Mouse (Mus musculus) CH12.LX (cell line): Measurements from ENCODE around the gene Slc25a48. TPM values are rescaled to one million over a fixed set of nuclear protein-coding genes. Genes with fewer than 3 reads are reported as not detected.

Experiments used
- DNase-seq: peaks from one replicate; pipeline ENCODE4 v3.0.0-alpha.2; 2013; ENCODE audit errors: extremely low read depth
- H3K27ac ChIP-seq: 2 replicates; pipeline ENCODE4 v1.5.1; 2012; ENCODE audit warnings: low read depth, mild to moderate bottlenecking, control low read depth, moderate library complexity; ENCODE audit not compliant: insufficient read depth
- H3K27me3 ChIP-seq: replicated peaks from 2 replicates; pipeline ENCODE3; 2012; ENCODE audit warnings: inconsistent platforms
- H3K36me3 ChIP-seq, 2 experiments: replicated peaks in 1 of 2; 2 replicates each; pipeline versions ENCODE3 to v1.6.1; 2012; ENCODE audit warnings: inconsistent platforms in 1 of 2, low read length in 1 of 2, mild to moderate bottlenecking in 1 of 2, mixed read lengths in 1 of 2, moderate library complexity in 1 of 2; ENCODE audit not compliant: control insufficient read depth in 1 of 2, insufficient read depth in 1 of 2
- H3K4me1 ChIP-seq, 2 experiments: 2 replicates each; pipeline ENCODE4 v1.6.1; 2012; ENCODE audit warnings: inconsistent platforms in 1 of 2, moderate library complexity in 1 of 2; ENCODE audit not compliant: insufficient read depth in 2 of 2, control insufficient read depth in 1 of 2
- H3K4me2 ChIP-seq: 2 replicates; pipeline ENCODE4 v1.6.1; 2012; ENCODE audit warnings: low read depth, mild to moderate bottlenecking, control low read depth; ENCODE audit not compliant: poor library complexity, insufficient read depth, severe bottlenecking
- H3K4me3 ChIP-seq, 3 experiments: fragments of 150-350 bp in 1 of 3; sonication (generic) in 1 of 3; replicated peaks in 1 of 3; 2 replicates each; pipeline versions ENCODE3 to v1.5.1; 2011 to 2012; ENCODE audit warnings: low read depth in 2 of 3, low read length in 2 of 3, mild to moderate bottlenecking in 2 of 3, moderate library complexity in 2 of 3, control low read depth in 1 of 3, improper control_type of control experiment in 1 of 3, inconsistent platforms in 1 of 3, mixed read lengths in 1 of 3; ENCODE audit not compliant: poor library complexity in 1 of 3
- H3K79me2 ChIP-seq: replicated peaks from 2 replicates; pipeline ENCODE4 v1.6.1; 2012; ENCODE audit warnings: mild to moderate bottlenecking, moderate library complexity; ENCODE audit not compliant: control insufficient read depth, poor library complexity, insufficient read depth, severe bottlenecking; ENCODE audit errors: extremely low read depth
- H3K9ac ChIP-seq: 2 replicates; pipeline ENCODE4 v1.6.1; 2012; ENCODE audit warnings: low read depth, mild to moderate bottlenecking, control low read depth, moderate library complexity; ENCODE audit not compliant: insufficient read depth
- H3K9me3 ChIP-seq: replicated peaks from 2 replicates; pipeline ENCODE3; 2012; ENCODE audit warnings: low read length, inconsistent platforms, mixed read lengths
- BHLHE40 ChIP-seq: IDR thresholded peaks from 2 replicates; pipeline ENCODE4 v1.6.1; 2011; ENCODE audit warnings: mild to moderate bottlenecking, low read depth, low read length, improper control_type of control experiment
- CTCF ChIP-seq, 2 experiments: IDR thresholded peaks in 1 of 2; conservative IDR thresholded peaks in 1 of 2; 2 replicates each; pipeline ENCODE4 v1.5.1; 2011 to 2012; ENCODE audit warnings: low read depth in 2 of 2, low read length in 2 of 2, improper control_type of control experiment in 1 of 2, inconsistent platforms in 1 of 2, mild to moderate bottlenecking in 1 of 2, moderate library complexity in 1 of 2
- ELF1 ChIP-seq: IDR thresholded peaks from 2 replicates; pipeline ENCODE4 v1.6.1; 2014; ENCODE audit warnings: low read depth, mild to moderate bottlenecking, inconsistent platforms, low read length, improper control_type of control experiment
- ETS1 ChIP-seq: conservative IDR thresholded peaks from 2 replicates; pipeline ENCODE4 v1.6.1; 2012; ENCODE audit warnings: low read depth, mild to moderate bottlenecking, inconsistent platforms, low read length, improper control_type of control experiment, moderate library complexity
- IRF4 ChIP-seq: IDR thresholded peaks from 2 replicates; pipeline ENCODE4 v1.6.1; 2014; ENCODE audit warnings: low read depth, mild to moderate bottlenecking, inconsistent platforms, low read length, improper control_type of control experiment
- KAT2A ChIP-seq: IDR thresholded peaks from 2 replicates; pipeline ENCODE4 v1.6.1; 2012; ENCODE audit warnings: low read length, improper control_type of control experiment, inconsistent platforms; ENCODE audit not compliant: insufficient replicate concordance
- MAFK ChIP-seq: IDR thresholded peaks from 2 replicates; pipeline ENCODE4 v1.6.1; 2011; ENCODE audit warnings: low read length, improper control_type of control experiment; ENCODE audit not compliant: insufficient replicate concordance
- MAZ ChIP-seq: IDR thresholded peaks from 2 replicates; pipeline ENCODE4 v1.6.1; 2012; ENCODE audit warnings: low read depth, mild to moderate bottlenecking, inconsistent platforms, low read length, improper control_type of control experiment, moderate library complexity
- MEF2A ChIP-seq: IDR thresholded peaks from 2 replicates; pipeline ENCODE4 v1.6.1; 2014; ENCODE audit warnings: low read depth, mild to moderate bottlenecking, inconsistent platforms, low read length, improper control_type of control experiment, borderline replicate concordance
- MYC ChIP-seq: IDR thresholded peaks from 2 replicates; pipeline ENCODE4 v1.6.1; 2011; ENCODE audit warnings: low read depth, mild to moderate bottlenecking, improper control_type of control experiment, low read length
- NRF1 ChIP-seq: IDR thresholded peaks from 2 replicates; pipeline ENCODE4 v1.6.1; 2014; ENCODE audit warnings: low read depth, mild to moderate bottlenecking, inconsistent platforms, low read length, improper control_type of control experiment, moderate library complexity
- PAX5 ChIP-seq: IDR thresholded peaks from 2 replicates; pipeline ENCODE4 v1.6.1; 2012; ENCODE audit warnings: low read length, inconsistent platforms, mixed read lengths
- POLR2A ChIP-seq: IDR thresholded peaks from 2 replicates; pipeline ENCODE4 v1.6.1; 2011; ENCODE audit warnings: low read depth, mild to moderate bottlenecking, improper control_type of control experiment, low read length
- POLR2AphosphoS2 ChIP-seq: IDR thresholded peaks from 2 replicates; pipeline ENCODE4 v1.6.1; 2011; ENCODE audit warnings: low read depth, low read length, improper control_type of control experiment
- RCOR1 ChIP-seq: conservative IDR thresholded peaks from 2 replicates; pipeline ENCODE4 v1.6.1; 2012; ENCODE audit warnings: low read depth, mild to moderate bottlenecking, inconsistent platforms, low read length, improper control_type of control experiment
- SIN3A ChIP-seq: IDR thresholded peaks from 2 replicates; pipeline ENCODE4 v1.6.1; 2012; ENCODE audit warnings: low read length, improper control_type of control experiment, inconsistent platforms
- UBTF ChIP-seq: IDR thresholded peaks from 2 replicates; pipeline ENCODE4 v1.6.1; 2012; ENCODE audit warnings: low read depth, mild to moderate bottlenecking, inconsistent platforms, low read length, improper control_type of control experiment, moderate library complexity
- USF1 ChIP-seq: IDR thresholded peaks from 2 replicates; pipeline ENCODE4 v1.6.1; 2014; ENCODE audit warnings: low read depth, mild to moderate bottlenecking, inconsistent platforms, low read length, improper control_type of control experiment
- dilution Hi-C: fragments of 300-500 bp; cut with MboI; formaldehyde crosslinking; loops from 2 replicates; pipeline ENCODE4 v1.14.3; 2020; ENCODE audit warnings: low sequenced_read_pairs; ENCODE audit not compliant: extremely low pct_unique_long_range_greater_than_20kb, extremely low pct_ligation_motif_present
- in situ Hi-C: fragments of 300-500 bp; cut with MboI; formaldehyde crosslinking; loops from 3 replicates; pipeline ENCODE4 v1.14.3; 2019; ENCODE audit warnings: low sequenced_read_pairs, low pct_ligation_motif_present, low pct_unique_long_range_greater_than_20kb, mixed read lengths
- polyA plus RNA-seq: library from polyadenylated mRNA; unstranded; fragments of >175 nt; gene quantifications from 2 replicates; pipeline ENCODE4 v1.2.1, GENCODE M21; 2012; ENCODE audit warnings: low read depth; ENCODE audit not compliant: insufficient read length
- total RNA-seq, 2 experiments: library from RNA; depleted of rRNA; stranded (reverse); fragments of 300-350 nt in 1 of 2; fragments of >200 nt in 1 of 2; gene quantifications; 2 replicates each; pipeline ENCODE4 v1.2.3; 2012 to 2014

Gene Slc25a48
- total and polyA plus RNA-seq, 3 experiments = not detected

- no peaks in the 10 kb centered on the region for H3K79me2 ChIP-seq
- no peak overlapping the region for H3K4me2 ChIP-seq
- H3K9ac ChIP-seq = no peak overlapping the region
- no peak for TF ChIP-seq PAX5
- no peak for TF ChIP-seq MEF2A
- in situ Hi-C loops (no loop called here), dilution Hi-C loops (no loop called here)
- DNase-seq = no peak
- peaks cover 77% of the 10 kb centered on the region for H3K27me3 ChIP-seq
- H3K9me3 ChIP-seq = no peaks in the 10 kb centered on the region
- no peaks in the 10 kb centered on the region for H3K36me3 ChIP-seq
- peaks cover 2 to 9% of the 10 kb centered on the region in 2 experiments; a peak in 2 of 4 replicates for H3K4me1 ChIP-seq
- no peak overlapping the region for H3K27ac ChIP-seq
- H3K4me3 ChIP-seq = no peak overlapping the region
These were observed 12.2 kb upstream of the Slc25a48 start for GRCm38 (mm10) chr13:56425931-56426330.

GRCm38 (mm10) chr13:56426365-56426764 lies 11.8 kb upstream of the Slc25a48 start, which contains the start of gene Gm3045:
Gene Gm3045, plus strand, starts transcription at chr13:56426594.
- TF ChIP-seq CTCF (conservative IDR thresholded peaks at IDR 0.05 in 1 of 2, IDR thresholded peaks at IDR 0.05 in 1 of 2; ENCODE audit: low read depth in 2 of 2, low read length in 2 of 2) (no peak), MYC (no peak), IRF4 (no peak), POLR2AphosphoS2 (no peak), UBTF (no peak), ETS1 (no peak), BHLHE40 (no peak), USF1 (no peak), PAX5 (no peak), MAZ (no peak), MAFK (no peak), POLR2A (no peak), RCOR1 (no peak), SIN3A (no peak), KAT2A (no peak), NRF1 (no peak), ELF1 (no peak)
- Histone ChIP-seq H3K27me3 (peaks cover 75% of the 10 kb centered on the region), H3K79me2 (no peaks in the 10 kb centered on the region), H3K9me3 (no peaks in the 10 kb centered on the region), H3K27ac (no peak within 1 kb of the TSS), H3K9ac (no peak within 1 kb of the TSS), H3K4me3 (no peak within 1 kb of the TSS), H3K4me2 (no peak within 1 kb of the TSS), H3K36me3 (no peaks in the 10 kb centered on the region), H3K4me1 (peaks cover 0 to 9% of the 10 kb centered on the region in 2 experiments; a peak in 2 of 4 replicates)
- no peak for DNase-seq
- in situ Hi-C loops (no loop called here), dilution Hi-C loops (no loop called here)
